Mouse (Mus musculus) midbrain, embryonic 10.5 days (tissue): ENCODE data around the gene Ddx5. TPM values are rescaled to one million over a fixed set of nuclear protein-coding genes. Genes with fewer than 3 reads are reported as not detected.
"Not testable (repeated sequence)": the region's sequence is repeated elsewhere in the genome, so short reads cannot be mapped to it uniquely, and the experiment has no call there.

ENCODE experiments used
- DNase-seq: peaks from one replicate; pipeline ENCODE4 v3.0.0-alpha.2; 2017; ENCODE audit warnings: low spot score
- H3K27ac ChIP-seq: fragments of 300-500 bp; sonication (generic); replicated peaks from 2 replicates; pipeline ENCODE4 v1.5.1; 2016; ENCODE audit warnings: mild to moderate bottlenecking
- H3K27me3 ChIP-seq: fragments of 300-500 bp; sonication (generic); 2 replicates; pipeline ENCODE4 v1.6.1; 2016; ENCODE audit warnings: low read depth, mild to moderate bottlenecking; ENCODE audit not compliant: poor library complexity, severe bottlenecking
- H3K36me3 ChIP-seq: fragments of 300-500 bp; sonication (generic); 2 replicates; pipeline ENCODE4 v1.6.1; 2016; ENCODE audit warnings: mild to moderate bottlenecking, moderate library complexity
- H3K4me1 ChIP-seq: fragments of 300-500 bp; sonication (generic); 2 replicates; pipeline ENCODE4 v1.6.1; 2016
- H3K4me3 ChIP-seq: fragments of 300-500 bp; sonication (generic); 2 replicates; pipeline ENCODE4 v1.5.1; 2016; ENCODE audit warnings: mild to moderate bottlenecking, moderate library complexity
- H3K9me3 ChIP-seq: fragments of 300-500 bp; sonication (generic); replicated peaks from 2 replicates; pipeline ENCODE4 v1.6.1; 2016; ENCODE audit warnings: mild to moderate bottlenecking
- WGBS: fragments of 180-500 bp; shearing (Covaris S2); methylation state at CpG from one replicate; pipeline ENCODE4 v1.1.7; 2016; 5-methylcytosine and 5-hydroxymethylcytosine counted together
- polyA plus RNA-seq: library from polyadenylated mRNA; unstranded; fragments of >200 nt; fragmentation: Nextera tagmentation; extraction: Ambion mirVana; gene quantifications from 2 replicates; pipeline ENCODE4 v1.2.1, GENCODE M21; 2016

Gene Ddx5
- polyA plus RNA-seq, 1 experiment from 2014 or later: 295 TPM

- H3K4me3 ChIP-seq: no peak within 1 kb of the TSS
- no peak for DNase-seq
- peaks cover 5% of the 10 kb centered on the region; the same call in 1 of the 2 replicates for H3K9me3 ChIP-seq
- no peaks in the 10 kb centered on the region for H3K4me1 ChIP-seq
- WGBS: 92% methylated on average over 17 of the region's 17 CpGs
- no peaks in the 10 kb centered on the region for H3K36me3 ChIP-seq
- no peak within 1 kb of the TSS for H3K27ac ChIP-seq
- no peaks in the 10 kb centered on the region for H3K27me3 ChIP-seq
Measured at GRCm38 (mm10) chr11:106751039-106752018, 37.7 kb downstream of the Ddx5 start, which contains the start of gene Milr1. Gene Milr1 (plus strand): TSS chr11:106751226.

DNA sequence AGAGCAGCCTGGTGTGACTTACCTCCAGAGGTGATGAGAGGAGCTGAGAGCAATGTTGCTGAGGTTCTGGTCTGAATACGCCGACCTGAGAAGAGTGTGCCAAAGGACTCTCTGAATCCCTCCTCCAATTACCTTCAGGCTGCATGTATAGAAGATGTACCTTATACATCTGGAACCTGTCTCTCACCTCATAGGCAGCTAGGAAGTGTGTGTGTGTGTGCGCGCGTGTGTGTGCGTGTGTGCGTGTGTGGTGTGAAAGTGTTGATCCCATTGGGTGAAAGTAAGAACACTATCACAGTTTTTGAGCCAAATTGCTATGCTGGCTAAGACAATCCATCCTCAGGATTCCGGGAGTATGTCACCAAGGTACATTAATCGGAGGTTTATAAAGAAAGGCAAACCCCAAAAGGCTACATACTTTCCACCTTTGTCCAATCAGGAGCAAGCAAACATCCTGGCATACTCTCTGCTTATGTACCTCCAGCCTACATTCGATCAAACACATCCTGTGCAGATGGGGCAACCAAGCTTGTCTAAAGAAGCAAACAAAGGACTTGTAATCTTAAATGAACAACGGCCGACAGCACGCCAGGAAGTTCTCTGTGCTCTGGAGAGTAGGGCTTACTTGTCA is 38.7 kb downstream of the Ddx5 start, which contains the start of gene Pecam1:
Gene Pecam1, minus strand, starts transcription at position 508 of the 631 bp plus-strand sequence.
- DNase-seq: no peak
- H3K27me3 ChIP-seq: no peaks in the 10 kb centered on the region
- no peak within 1 kb of the TSS for H3K4me3 ChIP-seq
- H3K27ac ChIP-seq: no peak within 1 kb of the TSS
- WGBS: 92% methylated on average over 13 of the region's 13 CpGs
- H3K36me3 ChIP-seq: no peaks in the 10 kb centered on the region
- peaks cover 5% of the 10 kb centered on the region; the same call in 1 of the 2 replicates for H3K9me3 ChIP-seq
- no peaks in the 10 kb centered on the region for H3K4me1 ChIP-seq

DNA sequence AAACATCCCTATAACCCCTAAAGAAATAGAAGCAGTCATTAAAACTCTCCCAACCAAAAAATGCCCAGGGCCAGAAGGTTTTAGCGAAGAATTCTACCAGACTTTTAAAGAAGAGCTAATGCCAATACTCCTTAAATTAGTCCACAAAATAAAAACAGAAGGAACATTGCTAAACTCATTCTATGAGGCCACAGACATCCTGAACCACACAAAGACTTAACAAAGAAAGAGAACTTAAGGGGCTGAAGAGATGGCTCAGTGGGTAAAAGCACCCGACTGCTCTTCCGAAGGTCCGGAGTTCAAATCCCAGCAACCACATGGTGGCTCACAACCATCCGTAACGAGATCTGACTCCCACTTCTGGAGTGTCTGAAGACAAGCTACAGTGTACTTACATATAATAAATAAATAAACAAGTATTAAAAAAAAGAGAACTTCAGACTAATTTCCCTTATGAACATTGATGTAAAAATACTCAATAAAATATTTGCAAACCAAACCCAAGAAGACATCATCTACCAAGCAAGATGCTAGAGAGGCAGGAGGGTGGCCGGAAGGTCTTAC is 39.3 kb downstream of the Ddx5 start:
- not testable (repeated sequence) for H3K4me1 ChIP-seq, H3K27ac ChIP-seq, H3K9me3 ChIP-seq, H3K27me3 ChIP-seq, H3K36me3 ChIP-seq, H3K4me3 ChIP-seq, DNase-seq
- WGBS: 92% methylated on average over 7 of the region's 7 CpGs

DNA sequence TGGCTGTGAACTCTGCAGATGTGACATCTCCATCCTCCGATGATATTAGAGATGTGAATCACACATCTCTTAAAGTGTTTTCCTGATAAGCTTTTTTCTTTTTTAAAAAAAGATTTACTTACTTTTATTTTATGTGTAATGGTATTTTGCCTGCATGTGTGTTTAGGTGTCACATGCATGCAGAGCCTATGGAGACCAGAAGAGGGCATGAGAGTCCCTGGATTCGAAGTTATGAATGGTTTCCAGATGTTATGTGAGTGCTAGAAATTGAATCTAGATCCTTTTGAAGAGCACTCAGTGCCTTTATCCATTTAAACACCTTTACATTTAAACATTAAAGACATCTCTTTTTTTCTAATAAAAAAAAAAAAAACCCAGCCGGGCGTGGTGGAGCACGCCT is 44.0 kb downstream of the Ddx5 start:
- no peaks in the 10 kb centered on the region for H3K27me3 ChIP-seq
- H3K36me3 ChIP-seq: no peaks in the 10 kb centered on the region
- DNase-seq: no peak
- H3K27ac ChIP-seq: no peak overlapping the region
- 91% methylated on average over 5 of the region's 5 CpGs for WGBS
- H3K4me3 ChIP-seq: no peak overlapping the region
- peaks cover 5% of the 10 kb centered on the region; the same call in 1 of the 2 replicates for H3K9me3 ChIP-seq
- peaks cover 8% of the 10 kb centered on the region for H3K4me1 ChIP-seq

GRCm38 (mm10) chr11:106742388-106742841 is 46.6 kb downstream of the Ddx5 start:
- WGBS: 55% methylated on average over 6 of the region's 6 CpGs
- Histone ChIP-seq H3K27me3 (peaks cover 5% of the 10 kb centered on the region; the same call in 1 of the 2 replicates), H3K36me3 (no peaks in the 10 kb centered on the region), H3K4me3 (no peak overlapping the region), H3K27ac (no peak overlapping the region), H3K9me3 (peaks cover 3% of the 10 kb centered on the region; the same call in 1 of the 2 replicates), H3K4me1 (peaks cover 15% of the 10 kb centered on the region)
- no peak for DNase-seq

- H3K4me1 ChIP-seq: peaks cover 21% of the 10 kb centered on the region
- no peaks in the 10 kb centered on the region for H3K9me3 ChIP-seq
- peaks cover 5% of the 10 kb centered on the region; the same call in 1 of the 2 replicates for H3K27me3 ChIP-seq
- DNase-seq: no peak
- 88% methylated on average over 3 of the region's 3 CpGs for WGBS
- no peak overlapping the region for H3K27ac ChIP-seq
- no peaks in the 10 kb centered on the region for H3K36me3 ChIP-seq
- no peak overlapping the region for H3K4me3 ChIP-seq
Measured at GRCm38 (mm10) chr11:106741826-106742225, 47.2 kb downstream of the Ddx5 start.

DNA sequence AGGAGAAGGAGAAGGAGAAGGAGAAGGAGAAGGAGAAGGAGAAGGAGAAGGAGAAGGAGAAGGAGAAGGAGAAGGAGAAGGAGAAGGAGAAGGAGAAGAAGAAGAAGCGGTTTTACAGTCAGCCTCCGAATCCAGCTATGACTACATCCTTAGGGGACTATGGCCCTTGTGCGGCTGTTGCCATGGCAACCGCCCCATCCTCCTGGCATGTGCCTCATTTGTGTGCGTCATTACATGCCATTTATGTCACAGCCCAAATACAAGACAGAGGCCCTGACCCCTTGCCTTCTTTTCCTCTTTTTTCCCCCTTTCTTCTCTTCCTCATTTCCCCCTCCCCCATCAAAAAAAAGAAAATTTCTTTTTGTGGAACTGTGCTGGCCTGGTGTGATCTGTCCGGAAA is 47.8 kb downstream of the Ddx5 start:
- Histone ChIP-seq H3K4me3 (no peak overlapping the region), H3K4me1 (peaks cover 27% of the 10 kb centered on the region), H3K9me3 (no peaks in the 10 kb centered on the region), H3K27ac (no peak overlapping the region), H3K36me3 (no peaks in the 10 kb centered on the region), H3K27me3 (peaks cover 5% of the 10 kb centered on the region; the same call in 1 of the 2 replicates)
- 57% methylated on average over 6 of the region's 6 CpGs for WGBS
- peak; percentile 53 for DNase-seq

GRCm38 (mm10) chr11:106740724-106741123 is 48.3 kb downstream of the Ddx5 start:
- DNase-seq, H3K27me3 ChIP-seq, H3K36me3 ChIP-seq, H3K4me3 ChIP-seq, H3K9me3 ChIP-seq, H3K27ac ChIP-seq: not testable (repeated sequence)
- H3K4me1 ChIP-seq: peaks cover 32% of the 10 kb centered on the region
- 92% methylated on average over 8 of the region's 8 CpGs for WGBS

GRCm38 (mm10) chr11:106739116-106739515 is 49.9 kb downstream of the Ddx5 start:
- no peak overlapping the region for H3K4me3 ChIP-seq
- peaks cover 32% of the 10 kb centered on the region for H3K4me1 ChIP-seq
- H3K36me3 ChIP-seq: no peaks in the 10 kb centered on the region
- no peaks in the 10 kb centered on the region for H3K9me3 ChIP-seq
- DNase-seq: no peak
- H3K27ac ChIP-seq: no peak overlapping the region
- 96% methylated on average over 2 of the region's 2 CpGs for WGBS
- H3K27me3 ChIP-seq: peaks cover 5% of the 10 kb centered on the region; the same call in 1 of the 2 replicates

GRCm38 (mm10) chr11:106737178-106737621 is 51.8 kb downstream of the Ddx5 start:
- Histone ChIP-seq H3K4me1 (peaks cover 32% of the 10 kb centered on the region), H3K27me3 (peaks cover 5% of the 10 kb centered on the region; the same call in 1 of the 2 replicates), H3K9me3 (no peaks in the 10 kb centered on the region), H3K27ac (peak overlapping the region; percentile 85), H3K4me3 (peak overlapping the region; percentile 25; the same call in 1 of the 2 replicates), H3K36me3 (no peaks in the 10 kb centered on the region)
- DNase-seq: peak; percentile 55
- WGBS: 16% methylated on average over 12 of the region's 12 CpGs

DNA sequence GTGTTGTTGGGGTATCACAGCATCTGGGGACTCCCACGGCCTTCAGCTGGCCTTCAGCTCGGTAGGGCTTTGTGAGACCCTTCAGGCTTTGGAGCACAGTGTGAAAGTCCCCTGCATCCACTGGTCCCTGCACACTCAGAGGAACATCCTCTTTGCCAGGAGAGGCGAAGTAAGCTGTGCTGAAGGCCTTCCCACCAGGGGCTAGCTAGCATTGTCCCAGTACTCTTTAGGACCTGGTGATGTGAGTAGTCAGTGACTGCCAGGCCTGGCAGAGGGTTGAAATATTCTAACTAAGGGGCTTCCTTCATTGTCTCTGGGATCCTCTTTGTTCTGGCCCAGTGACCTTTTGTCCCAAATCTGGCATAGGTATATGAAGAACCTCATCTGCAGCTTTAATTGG is 52.4 kb downstream of the Ddx5 start:
- Histone ChIP-seq H3K4me1 (peaks cover 29% of the 10 kb centered on the region), H3K36me3 (no peaks in the 10 kb centered on the region), H3K27ac (peak overlapping the region; percentile 85), H3K4me3 (no peak overlapping the region), H3K9me3 (no peaks in the 10 kb centered on the region), H3K27me3 (peaks cover 5% of the 10 kb centered on the region; the same call in 1 of the 2 replicates)
- peak; percentile 23 for DNase-seq
- WGBS: 27% methylated on average over 3 of the region's 3 CpGs

DNA sequence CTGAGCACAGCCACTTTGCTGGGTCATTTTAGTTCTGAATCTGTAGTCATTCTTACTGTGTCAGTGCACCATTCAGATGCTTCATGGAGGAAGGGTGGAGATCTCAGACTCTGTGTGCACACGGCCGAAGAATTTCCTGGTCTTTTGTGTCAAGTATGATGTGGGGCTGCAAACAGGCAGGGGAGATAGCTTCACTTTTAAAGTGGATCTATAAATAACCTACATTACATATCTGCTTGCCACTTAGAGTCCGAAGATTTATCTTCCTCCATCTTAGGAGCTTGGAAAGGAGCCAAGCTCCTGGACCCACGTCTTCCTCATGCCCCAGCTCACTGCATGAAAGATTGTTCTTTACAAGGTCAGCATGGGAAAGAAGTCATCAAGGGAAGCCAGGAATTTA is 58.3 kb downstream of the Ddx5 start:
- Histone ChIP-seq H3K27ac (no peak overlapping the region), H3K4me1 (peaks cover 13% of the 10 kb centered on the region), H3K36me3 (no peaks in the 10 kb centered on the region), H3K9me3 (0 out of 2 replicates have a peak, but pooled peaks cover 4% of the 10 kb centered on the region), H3K27me3 (no peaks in the 10 kb centered on the region), H3K4me3 (no peak overlapping the region)
- DNase-seq: no peak
- WGBS: 88% methylated on average over 4 of the region's 4 CpGs
